Mouse (Mus musculus): ENCODE measurements around the gene A830031A19Rik. TPM values are rescaled to one million over a fixed set of nuclear protein-coding genes. Genes with fewer than 3 reads are reported as not detected.

Gene A830031A19Rik
- not detected in 2 replicates for polyA plus RNA-seq (2016; fragmentation: Nextera tagmentation; extraction: Ambion mirVana)

GRCm38 (mm10) chr11:24074634-24075104 is at the start of gene A830031A19Rik:
TSS of gene A830031A19Rik (minus strand) at chr11:24075054.
- peak within 1 kb of the TSS; percentile 88 for H3K4me3 ChIP-seq (replicated peaks)
- WGBS: under 1% methylated on average over 11 of the region's 11 CpGs
- no peaks in the 10 kb centered on the region for H3K36me3 ChIP-seq
- H3K9me3 ChIP-seq: no peaks in the 10 kb centered on the region
- peak within 1 kb of the TSS; percentile 94 for H3K4me2 ChIP-seq
- ATAC-seq (ENCODE audit: insufficient number of reproducible peaks, insufficient read depth, low FRiP score, low TSS enrichment, low read depth): no peak
- H3K9ac ChIP-seq (replicated peaks): peak within 1 kb of the TSS; percentile 97
- peaks cover 20% of the 10 kb centered on the region for H3K4me1 ChIP-seq (replicated peaks)
- peak within 1 kb of the TSS; percentile 98 for H3K27ac ChIP-seq
- H3K27me3 ChIP-seq: 0 out of 2 replicates have a peak, but pooled peaks cover 3% of the 10 kb centered on the region

- Histone ChIP-seq H3K27me3 (no peaks in the 10 kb centered on the region), H3K4me1 (replicated peaks) (peaks cover 72% of the 10 kb centered on the region)
- WGBS: 87% methylated on average over 2 of the region's 2 CpGs
Measured at GRCm38 (mm10) chr11:24123991-24124390, 49.1 kb upstream of the A830031A19Rik start.

DNA sequence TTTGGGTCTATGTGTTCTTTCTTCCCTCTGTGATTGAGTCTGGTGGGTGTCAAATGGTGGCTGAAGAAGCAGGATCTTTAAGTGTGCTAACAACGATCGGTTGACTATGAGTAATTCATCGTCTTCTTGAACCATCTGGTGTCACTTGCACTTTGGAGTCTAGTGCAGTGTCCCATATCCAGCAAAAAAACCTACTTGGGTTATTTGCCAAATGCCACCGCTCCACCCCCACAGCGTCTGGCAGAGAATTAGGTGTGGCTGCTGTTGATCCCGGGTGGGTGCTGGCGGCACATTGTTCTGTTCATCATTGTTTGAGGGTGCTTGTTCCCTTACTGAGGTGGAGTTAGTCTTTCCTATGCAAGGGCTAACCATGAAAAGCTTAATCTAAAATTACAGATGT is 48.0 kb upstream of the A830031A19Rik start:
- no peaks in the 10 kb centered on the region for H3K27me3 ChIP-seq
- H3K4me2 ChIP-seq: no peak overlapping the region
- no peak overlapping the region for H3K27ac ChIP-seq
- H3K36me3 ChIP-seq: peaks cover 40% of the 10 kb centered on the region; the same call in 1 of the 2 replicates
- no peak overlapping the region for H3K4me3 ChIP-seq (replicated peaks)
- peaks cover 76% of the 10 kb centered on the region for H3K4me1 ChIP-seq (replicated peaks)
- 89% methylated on average over 7 of the region's 7 CpGs for WGBS
- no peaks in the 10 kb centered on the region for H3K9me3 ChIP-seq
- H3K9ac ChIP-seq (replicated peaks): no peak overlapping the region
- ATAC-seq (ENCODE audit: insufficient number of reproducible peaks, insufficient read depth, low FRiP score, low TSS enrichment, low read depth): no peak

More at GRCm38 (mm10) chr11:24123991-24124390, 49.1 kb upstream of the A830031A19Rik start:
- Histone ChIP-seq H3K4me2 (no peak overlapping the region), H3K9me3 (no peaks in the 10 kb centered on the region), H3K9ac (replicated peaks) (no peak overlapping the region), H3K4me3 (replicated peaks) (no peak overlapping the region), H3K27ac (no peak overlapping the region), H3K36me3 (peaks cover 37% of the 10 kb centered on the region; the same call in 1 of the 2 replicates)
- ATAC-seq (ENCODE audit: insufficient number of reproducible peaks, insufficient read depth, low FRiP score, low TSS enrichment, low read depth): no peak

DNA sequence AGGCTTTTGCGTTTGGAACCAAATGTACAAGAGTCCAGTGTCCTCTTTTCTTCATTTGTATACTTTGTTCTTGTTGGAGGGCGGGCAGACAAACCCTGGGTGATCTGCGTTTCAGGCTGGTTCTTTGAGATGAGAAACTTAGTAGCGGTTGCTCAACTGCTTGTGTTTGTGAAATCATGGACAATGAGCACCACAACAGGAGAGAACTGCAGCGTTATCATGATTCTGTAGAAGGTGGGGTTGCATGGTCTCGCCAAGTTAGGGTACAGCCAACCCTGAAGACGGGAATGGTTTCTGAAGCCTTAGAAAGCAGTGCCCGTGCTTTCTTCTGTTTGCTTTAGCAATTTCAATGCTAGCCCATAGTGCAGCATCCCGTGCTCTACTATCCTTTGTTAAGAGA is 46.3 kb upstream of the A830031A19Rik start:
- Histone ChIP-seq H3K9ac (replicated peaks) (no peak overlapping the region), H3K4me3 (replicated peaks) (no peak overlapping the region), H3K4me2 (no peak overlapping the region), H3K27ac (no peak overlapping the region), H3K27me3 (no peaks in the 10 kb centered on the region), H3K36me3 (peaks cover 47% of the 10 kb centered on the region), H3K4me1 (replicated peaks) (peaks cover 80% of the 10 kb centered on the region), H3K9me3 (no peaks in the 10 kb centered on the region)
- ATAC-seq (ENCODE audit: insufficient number of reproducible peaks, insufficient read depth, low FRiP score, low TSS enrichment, low read depth): no peak
- 90% methylated on average over 9 of the region's 9 CpGs for WGBS

GRCm38 (mm10) chr11:24116582-24117318 is 41.9 kb upstream of the A830031A19Rik start:
- H3K4me3 ChIP-seq (replicated peaks): no peak overlapping the region
- peaks cover 70% of the 10 kb centered on the region for H3K4me1 ChIP-seq (replicated peaks)
- H3K36me3 ChIP-seq: peaks cover 58% of the 10 kb centered on the region
- no peak overlapping the region for H3K27ac ChIP-seq
- no peak overlapping the region for H3K4me2 ChIP-seq
- H3K9me3 ChIP-seq: no peaks in the 10 kb centered on the region
- no peaks in the 10 kb centered on the region for H3K27me3 ChIP-seq
- 84% methylated on average over 7 of the region's 7 CpGs for WGBS
- no peak overlapping the region for H3K9ac ChIP-seq (replicated peaks)
- no peak for ATAC-seq (ENCODE audit: insufficient number of reproducible peaks, insufficient read depth, low FRiP score, low TSS enrichment, low read depth)

- no peak for ATAC-seq (ENCODE audit: insufficient number of reproducible peaks, insufficient read depth, low FRiP score, low TSS enrichment, low read depth)
- Histone ChIP-seq H3K27ac (no peak overlapping the region), H3K9ac (replicated peaks) (no peak overlapping the region), H3K4me2 (no peak overlapping the region), H3K9me3 (no peaks in the 10 kb centered on the region), H3K27me3 (no peaks in the 10 kb centered on the region), H3K36me3 (peaks cover 54% of the 10 kb centered on the region), H3K4me3 (replicated peaks) (no peak overlapping the region), H3K4me1 (replicated peaks) (peaks cover 70% of the 10 kb centered on the region)
- 93% methylated on average over 2 of the region's 2 CpGs for WGBS
Measured at GRCm38 (mm10) chr11:24116041-24116440, 41.2 kb upstream of the A830031A19Rik start.

DNA sequence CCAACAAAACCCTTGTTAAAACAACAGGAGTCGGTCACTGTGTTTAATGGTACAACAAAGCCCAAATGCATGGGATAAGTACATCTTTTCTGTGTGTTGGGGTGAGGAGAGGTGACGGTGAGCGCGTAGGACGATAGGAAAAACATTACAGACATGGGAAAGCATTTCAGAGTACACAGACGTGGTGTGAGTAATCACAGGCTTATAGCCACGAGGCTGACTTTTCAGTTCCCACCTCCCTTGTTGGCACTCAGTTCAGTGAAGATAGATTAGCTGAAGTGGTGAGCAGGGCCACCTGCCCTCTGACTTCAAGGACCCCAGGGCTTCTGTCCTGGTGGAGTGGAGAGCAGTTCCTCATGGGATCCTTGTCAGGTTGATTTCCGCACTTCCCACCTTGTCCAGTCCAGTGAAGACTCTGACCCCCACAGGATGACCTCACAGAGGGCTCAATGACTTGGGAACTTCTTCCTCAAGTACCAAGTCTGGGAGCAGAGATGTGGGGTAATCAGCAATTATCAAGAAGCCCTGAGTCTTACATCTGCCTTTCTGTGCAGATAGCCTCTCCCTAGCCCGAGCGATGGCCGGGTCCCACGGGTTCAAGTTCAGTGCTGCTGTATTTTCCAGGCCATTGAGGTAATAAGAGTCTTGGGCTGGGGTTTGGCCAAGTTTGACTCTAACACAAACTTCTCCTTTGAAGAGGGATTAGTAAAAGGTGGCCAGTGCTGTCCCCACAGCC is 40.3 kb upstream of the A830031A19Rik start:
- Histone ChIP-seq H3K27me3 (no peaks in the 10 kb centered on the region), H3K36me3 (peaks cover 53% of the 10 kb centered on the region), H3K9ac (replicated peaks) (no peak overlapping the region), H3K4me1 (replicated peaks) (peaks cover 70% of the 10 kb centered on the region), H3K4me2 (no peak overlapping the region), H3K4me3 (replicated peaks) (no peak overlapping the region), H3K9me3 (no peaks in the 10 kb centered on the region), H3K27ac (no peak overlapping the region)
- WGBS: 74% methylated on average over 12 of the region's 12 CpGs
- no peak for ATAC-seq (ENCODE audit: insufficient number of reproducible peaks, insufficient read depth, low FRiP score, low TSS enrichment, low read depth)

DNA sequence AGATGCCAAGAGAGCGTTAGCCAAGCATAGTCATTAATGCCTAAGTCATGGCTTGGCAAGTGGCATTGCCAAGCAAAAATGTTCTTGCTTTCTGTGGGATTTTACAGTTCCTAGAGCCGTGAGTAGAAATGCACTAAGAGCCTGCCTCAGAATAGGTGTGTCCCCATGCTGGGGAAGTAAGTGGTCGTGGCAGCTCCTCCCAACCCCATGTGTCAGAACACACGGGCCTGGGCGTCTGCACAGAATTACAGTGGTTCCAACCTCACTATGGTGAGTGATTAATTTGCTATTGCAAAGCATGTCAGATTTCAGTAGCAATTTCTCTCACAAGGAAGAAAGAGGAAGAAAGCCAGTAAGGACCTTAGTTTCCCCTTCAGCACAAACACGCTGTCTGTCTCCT is 36.9 kb upstream of the A830031A19Rik start:
- WGBS: 54% methylated on average over 6 of the region's 6 CpGs
- Histone ChIP-seq H3K36me3 (peaks cover 44% of the 10 kb centered on the region), H3K4me2 (no peak overlapping the region), H3K4me1 (replicated peaks) (peaks cover 50% of the 10 kb centered on the region), H3K9me3 (no peaks in the 10 kb centered on the region), H3K27me3 (no peaks in the 10 kb centered on the region), H3K4me3 (replicated peaks) (no peak overlapping the region), H3K9ac (replicated peaks) (no peak overlapping the region), H3K27ac (no peak overlapping the region)
- ATAC-seq (ENCODE audit: insufficient number of reproducible peaks, insufficient read depth, low FRiP score, low TSS enrichment, low read depth): no peak

DNA sequence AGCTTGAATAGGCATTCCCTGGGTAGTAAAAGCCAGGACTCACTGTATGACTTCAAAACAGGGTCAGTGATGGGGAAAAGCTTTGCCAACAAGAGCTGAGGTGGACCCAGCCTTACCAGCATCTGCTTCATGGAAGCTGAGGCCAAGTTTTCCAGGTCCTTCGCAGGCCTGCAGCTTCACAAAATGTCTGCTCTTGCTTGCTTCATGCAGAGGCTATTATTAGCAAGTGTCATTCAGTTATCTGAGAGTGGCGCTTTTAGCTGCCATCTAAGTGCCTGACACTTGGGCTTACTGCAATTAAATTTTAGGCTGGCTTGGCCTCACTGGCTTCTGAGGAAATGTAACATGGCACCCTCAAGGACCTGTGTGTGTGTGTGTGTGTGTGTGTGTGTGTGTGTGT is 35.3 kb upstream of the A830031A19Rik start:
- Histone ChIP-seq H3K4me3 (replicated peaks) (no peak overlapping the region), H3K9ac (replicated peaks) (no peak overlapping the region), H3K9me3 (no peaks in the 10 kb centered on the region), H3K36me3 (peaks cover 31% of the 10 kb centered on the region; the same call in 1 of the 2 replicates), H3K27ac (no peak overlapping the region), H3K4me2 (no peak overlapping the region), H3K27me3 (no peaks in the 10 kb centered on the region), H3K4me1 (replicated peaks) (peaks cover 53% of the 10 kb centered on the region)
- ATAC-seq (ENCODE audit: insufficient number of reproducible peaks, insufficient read depth, low FRiP score, low TSS enrichment, low read depth): no peak
- 88% methylated on average over 2 of the region's 2 CpGs for WGBS

- no peak overlapping the region for H3K9ac ChIP-seq (replicated peaks)
- WGBS: 95% methylated on average over 3 of the region's 3 CpGs
Measured at GRCm38 (mm10) chr11:24109388-24109787, 34.5 kb upstream of the A830031A19Rik start.

DNA sequence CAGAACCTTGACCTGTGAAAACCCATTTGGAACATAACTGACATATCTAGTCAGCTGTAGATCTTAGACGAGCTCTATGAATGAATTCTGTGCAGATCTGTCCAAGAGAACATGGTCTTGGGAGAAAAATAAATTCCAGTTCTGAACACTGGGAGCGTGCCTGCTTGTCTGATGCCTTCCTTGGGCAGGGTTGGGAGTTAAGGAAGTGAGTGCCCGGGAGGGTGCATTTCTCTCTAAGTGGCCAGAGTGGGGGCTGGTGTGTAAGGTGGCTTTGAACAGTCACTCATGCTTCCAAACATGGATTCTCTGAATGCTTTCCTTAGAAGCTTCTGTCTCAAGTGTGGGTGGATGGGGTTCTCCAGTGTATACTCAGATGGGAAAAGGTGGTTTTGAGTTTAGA is 34.1 kb upstream of the A830031A19Rik start:
- 80% methylated on average over 3 of the region's 3 CpGs for WGBS
- Histone ChIP-seq H3K27ac (no peak overlapping the region), H3K4me2 (no peak overlapping the region), H3K27me3 (no peaks in the 10 kb centered on the region), H3K9ac (replicated peaks) (no peak overlapping the region), H3K36me3 (peaks cover 27% of the 10 kb centered on the region; the same call in 1 of the 2 replicates), H3K9me3 (no peaks in the 10 kb centered on the region), H3K4me3 (replicated peaks) (no peak overlapping the region), H3K4me1 (replicated peaks) (peaks cover 41% of the 10 kb centered on the region)
- ATAC-seq (ENCODE audit: insufficient number of reproducible peaks, insufficient read depth, low FRiP score, low TSS enrichment, low read depth): no peak

More at GRCm38 (mm10) chr11:24109388-24109787, 34.5 kb upstream of the A830031A19Rik start:
- no peaks in the 10 kb centered on the region for H3K27me3 ChIP-seq
- H3K4me3 ChIP-seq (replicated peaks): no peak overlapping the region
- no peak for ATAC-seq (ENCODE audit: insufficient number of reproducible peaks, insufficient read depth, low FRiP score, low TSS enrichment, low read depth)
- H3K4me1 ChIP-seq (replicated peaks): peaks cover 45% of the 10 kb centered on the region
- no peak overlapping the region for H3K27ac ChIP-seq
- H3K9me3 ChIP-seq: no peaks in the 10 kb centered on the region
- H3K4me2 ChIP-seq: no peak overlapping the region
- peaks cover 27% of the 10 kb centered on the region; the same call in 1 of the 2 replicates for H3K36me3 ChIP-seq
